ENCODE assay signal across 22 mouse cellular contexts in the genomic region with DNA sequence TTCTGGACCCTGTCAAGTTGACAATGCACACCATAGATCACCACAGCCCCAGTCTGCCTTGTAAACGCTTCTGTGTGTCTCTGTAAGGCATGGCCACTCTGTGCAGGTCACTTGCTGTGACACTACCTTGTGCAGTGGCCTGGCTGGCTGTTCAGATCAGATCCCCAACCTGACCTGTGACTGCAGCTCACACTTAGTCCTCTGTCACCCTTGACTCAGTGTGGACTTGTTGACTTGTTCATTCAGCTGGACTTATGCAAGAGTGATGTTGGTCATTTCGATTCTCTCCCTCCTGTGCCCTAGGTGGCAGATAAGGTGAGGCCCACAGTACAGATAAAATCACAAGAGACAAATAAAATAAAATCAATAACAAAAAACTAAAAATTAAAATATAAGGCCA. TPM values are rescaled to one million over a fixed set of nuclear protein-coding genes. Genes with fewer than 3 reads are reported as not detected.
A peak's percentile ranks its signal among the peaks of the same experiment; 100 is the strongest.
DNase-seq lines count a peak whose midpoint lies in the region; ATAC-seq and TF ChIP-seq lines count a peak whose summit lies in the region.
"Had no signal": no experiment of that assay in that cellular context is flagged by ENCODE, and none has a peak within 500 bp of the region (broad histone marks: within the 10 kb centered on the region; RNA-seq: fewer than 3 reads in every experiment).

No protein-coding gene starts in this region.

- H3K79me2 ChIP-seq in liver, adult 2 months (ENCODE audit: control insufficient read depth, insufficient read depth, low read length) = no peaks in the 10 kb centered on the region

- H3K9ac ChIP-seq in liver, adult 2 months (ENCODE audit: low read depth, low read length) = peak overlapping the region; percentile 25; the same call in 1 of the 2 replicates
- H3K9ac ChIP-seq in liver, embryonic 14.5 days (replicated peaks) = no peak overlapping the region
- no peak overlapping the region for H3K9ac ChIP-seq in liver, embryonic 11.5 days (ENCODE audit: low read depth, low read length)
- no peak overlapping the region for H3K9ac ChIP-seq in liver, postnatal 0 days (replicated peaks)
- H3K9ac ChIP-seq: embryonic facial prominence, embryonic 12.5 days; forebrain, embryonic 13.5 days; forebrain, embryonic 15.5 days had no signal

- TF ChIP-seq CTCF in liver, adult 2 months (IDR thresholded peaks at IDR 0.05; ENCODE audit: low read depth, low read length) = no peak
- no peak for TF ChIP-seq CTCF in liver, embryonic 14.5 days (IDR thresholded peaks at IDR 0.05; ENCODE audit: low read depth)
- TF ChIP-seq CTCF in liver, postnatal 0 days (IDR thresholded peaks at IDR 0.05; ENCODE audit: low read depth) = no peak

- peak; percentile 93 for DNase-seq in liver, adult 2 months (ENCODE audit: extremely low read depth, low read depth, low spot score)
- DNase-seq in liver = no peak
- no peak for DNase-seq in liver, embryonic 14.5 days (ENCODE audit: low read depth in 3 of 3, low spot score in 3 of 3)
- no peak for DNase-seq in liver, embryonic 11.5 days (ENCODE audit: low spot score)
- DNase-seq in liver, postnatal 0 days = no peak
- DNase-seq in heart, embryonic 10.5 days (ENCODE audit: low spot score) = no peak
- DNase-seq: adrenal gland, adult 8-10 months; adrenal gland, postnatal 14 days; adrenal gland, postnatal 36 days; B cell, adult 2 months; cerebellum, adult 11-12 months; cerebellum, adult 2 months; cerebellum, adult 9-10 months; cerebellum, postnatal 25 days had no signal

- H3K4me2 ChIP-seq in liver, embryonic 14.5 days (ENCODE audit: low read depth) = no peak overlapping the region
- H3K4me2 ChIP-seq in liver, embryonic 11.5 days = no peak overlapping the region
- H3K4me2 ChIP-seq in liver, postnatal 0 days (ENCODE audit: low read depth, low read length) = no peak overlapping the region
- H3K4me2 ChIP-seq: embryonic facial prominence, embryonic 12.5 days; forebrain, embryonic 13.5 days; forebrain, embryonic 15.5 days had no signal

- no peak for TF ChIP-seq EP300 in liver, embryonic 14.5 days (IDR thresholded peaks at IDR 0.05; ENCODE audit: low read depth)
- TF ChIP-seq EP300 in liver, postnatal 0 days (IDR thresholded peaks at IDR 0.05; ENCODE audit: low read depth) = peak; percentile 49; the same call in 1 of the 2 replicates

- H3K4me3 ChIP-seq in liver, adult 2 months (ENCODE audit: insufficient read depth, low read depth, low read length) = no peak overlapping the region
- no peak overlapping the region for H3K4me3 ChIP-seq in liver, embryonic 14.5 days (ENCODE audit: insufficient read depth in 1 of 2, low read depth in 2 of 2, low read length in 2 of 2)
- H3K4me3 ChIP-seq in liver, embryonic 11.5 days (ENCODE audit: low read depth, low read length) = no peak overlapping the region
- no peak overlapping the region for H3K4me3 ChIP-seq in liver, postnatal 0 days (ENCODE audit: low read depth, low read length)
- H3K4me3 ChIP-seq in heart, embryonic 10.5 days = no peak overlapping the region
- H3K4me3 ChIP-seq: embryonic facial prominence, embryonic 10.5 days; embryonic facial prominence, embryonic 12.5 days; forebrain, embryonic 13.5 days; forebrain, embryonic 15.5 days had no signal

- H3K9me3 ChIP-seq in liver, embryonic 14.5 days (ENCODE audit: control insufficient read depth, low read length) = no peaks in the 10 kb centered on the region
- no peaks in the 10 kb centered on the region for H3K9me3 ChIP-seq in liver, embryonic 11.5 days (ENCODE audit: control insufficient read depth, low read length)
- no peaks in the 10 kb centered on the region for H3K9me3 ChIP-seq in liver, postnatal 0 days (ENCODE audit: low read length)
- H3K9me3 ChIP-seq in heart, embryonic 10.5 days = no peaks in the 10 kb centered on the region
- H3K9me3 ChIP-seq: embryonic facial prominence, embryonic 10.5 days; embryonic facial prominence, embryonic 12.5 days; forebrain, embryonic 13.5 days; forebrain, embryonic 15.5 days; G1E had no signal

- H3K36me3 ChIP-seq in liver, adult 2 months (ENCODE audit: control insufficient read depth, insufficient read depth, low read length) = no peaks in the 10 kb centered on the region
- H3K36me3 ChIP-seq in liver, embryonic 14.5 days (replicated peaks; ENCODE audit: control insufficient read depth, insufficient read depth, low read depth) = no peaks in the 10 kb centered on the region
- no peaks in the 10 kb centered on the region for H3K36me3 ChIP-seq in liver, embryonic 11.5 days (ENCODE audit: control insufficient read depth, insufficient read depth, low read length)
- no peaks in the 10 kb centered on the region for H3K36me3 ChIP-seq in liver, postnatal 0 days (replicated peaks; ENCODE audit: insufficient read depth, low read length)
- H3K36me3 ChIP-seq in heart, embryonic 10.5 days = no peaks in the 10 kb centered on the region
- H3K36me3 ChIP-seq: embryonic facial prominence, embryonic 10.5 days; embryonic facial prominence, embryonic 12.5 days; forebrain, embryonic 15.5 days; G1E had no signal

- peak; percentile 15; the same call in 1 of the 2 replicates for ATAC-seq in liver, embryonic 14.5 days (ENCODE audit: insufficient read depth)
- no peak for ATAC-seq in liver, embryonic 11.5 days (replicated peaks; ENCODE audit: low FRiP score)
- peak; percentile 94 for ATAC-seq in liver, postnatal 0 days
- ATAC-seq: activated CD4-positive, CD25-positive, alpha-beta regulatory T cell, adult 4 months; CD4-positive, CD25-positive, alpha-beta regulatory T cell, adult 4 months; forebrain, embryonic 13.5 days; forebrain, embryonic 15.5 days; Patski had no signal

- H3K27ac ChIP-seq in liver, adult 2 months (replicated peaks; ENCODE audit: insufficient read depth, low read depth, low read length) = peak overlapping the region; percentile 71
- H3K27ac ChIP-seq in liver, embryonic 14.5 days = no peak overlapping the region
- no peak overlapping the region for H3K27ac ChIP-seq in liver, embryonic 11.5 days (ENCODE audit: low read depth, low read length)
- peak overlapping the region; percentile 70 for H3K27ac ChIP-seq in liver, postnatal 0 days (ENCODE audit: low read depth)
- H3K27ac ChIP-seq in heart, embryonic 10.5 days = no peak overlapping the region
- H3K27ac ChIP-seq: embryonic facial prominence, embryonic 10.5 days; embryonic facial prominence, embryonic 12.5 days; forebrain, embryonic 13.5 days; forebrain, embryonic 15.5 days had no signal

- 13% methylated on average over 2 of the region's 2 CpGs for WGBS in liver, adult 2 months
- WGBS in liver, embryonic 14.5 days (ENCODE audit: insufficient replicate concordance) = 47% methylated on average over 2 of the region's 2 CpGs
- WGBS in liver, embryonic 11.5 days = 68% methylated on average over 2 of the region's 2 CpGs
- WGBS in liver, postnatal 0 days (ENCODE audit: insufficient replicate concordance) = 51% methylated on average over 2 of the region's 2 CpGs
- WGBS in heart, embryonic 10.5 days = 65% methylated on average over 2 of the region's 2 CpGs

- TF ChIP-seq POLR2A in liver, adult 2 months (IDR thresholded peaks at IDR 0.05; ENCODE audit: extremely low read depth, insufficient read depth, low read length) = no peak

- no peaks in the 10 kb centered on the region for H3K27me3 ChIP-seq in liver, adult 2 months (ENCODE audit: control insufficient read depth, insufficient read depth, low read length)
- no peaks in the 10 kb centered on the region for H3K27me3 ChIP-seq in liver, embryonic 14.5 days (ENCODE audit: control insufficient read depth, insufficient read depth, low read length)
- no peaks in the 10 kb centered on the region for H3K27me3 ChIP-seq in liver, embryonic 11.5 days (replicated peaks; ENCODE audit: control insufficient read depth, insufficient read depth, low read length)
- H3K27me3 ChIP-seq in liver, postnatal 0 days (ENCODE audit: insufficient read depth, low read length) = no peaks in the 10 kb centered on the region
- peaks cover 4% of the 10 kb centered on the region; the same call in 1 of the 2 replicates for H3K27me3 ChIP-seq in heart, embryonic 10.5 days (ENCODE audit: insufficient read depth, poor library complexity, severe bottlenecking)
- H3K27me3 ChIP-seq: embryonic facial prominence, embryonic 12.5 days; forebrain, embryonic 15.5 days had no signal

- peaks cover 6% of the 10 kb centered on the region for H3K4me1 ChIP-seq in liver, adult 2 months (ENCODE audit: control insufficient read depth, insufficient read depth, low read length)
- no peaks in the 10 kb centered on the region for H3K4me1 ChIP-seq in liver, embryonic 14.5 days (replicated peaks; ENCODE audit: control insufficient read depth in 2 of 2, insufficient read depth in 2 of 2, low read length in 1 of 2)
- no peaks in the 10 kb centered on the region for H3K4me1 ChIP-seq in liver, embryonic 11.5 days (replicated peaks; ENCODE audit: control insufficient read depth, insufficient read depth, low read length)
- no peaks in the 10 kb centered on the region for H3K4me1 ChIP-seq in liver, postnatal 0 days (ENCODE audit: insufficient read depth)
- H3K4me1 ChIP-seq in heart, embryonic 10.5 days = 0 out of 2 replicates have a peak, but pooled peaks cover 8% of the 10 kb centered on the region
- H3K4me1 ChIP-seq: embryonic facial prominence, embryonic 12.5 days had no signal

RNA-seq across cellular contexts. Expression of gene Snhg11, which starts 34.1 kb away (rescaled TPM):
- total RNA-seq in liver, adult 2 months (2014; rRNA removed) = 0.74 and 0.92 TPM in 2 replicates
- polyA plus RNA-seq in liver, adult 2 months (2012; rRNA removed) = 2.2 and 3.5 TPM in 2 replicates
- 2.0 and 2.4 TPM in 2 replicates for polyA plus RNA-seq in liver, embryonic 14.5 days (2012; rRNA removed)
- polyA plus RNA-seq in liver, embryonic 14.5 days (2014; fragmentation: Nextera tagmentation; extraction: Ambion mirVana) = 0.42 and 0.63 TPM in 2 replicates
- 2.4 and 3.9 TPM in 2 replicates for polyA plus RNA-seq in liver, embryonic 11.5 days (2014; fragmentation: Nextera tagmentation; extraction: Ambion mirVana)
- polyA plus RNA-seq in liver, postnatal 0 days (2015; fragmentation: Nextera tagmentation; extraction: Ambion mirVana) = 0.28 and 0.57 TPM in 2 replicates
- polyA plus RNA-seq in heart, embryonic 10.5 days (2016; fragmentation: Nextera tagmentation; extraction: Ambion mirVana) = 1.7 and 6.7 TPM in 2 replicates
- polyA plus RNA-seq: G1E, Patski had no signal

RNA-seq across cellular contexts. Expression of gene Lbp, which starts 35.0 kb away (rescaled TPM):
- total RNA-seq in liver, adult 2 months (2014; rRNA removed) = 66.8 and 85.7 TPM in 2 replicates
- 164 and 230 TPM in 2 replicates for polyA plus RNA-seq in liver, adult 2 months (2012; rRNA removed)
- polyA plus RNA-seq in liver, embryonic 14.5 days (2012; rRNA removed) = 22.9 and 26.4 TPM in 2 replicates
- polyA plus RNA-seq in liver, embryonic 14.5 days (2014; fragmentation: Nextera tagmentation; extraction: Ambion mirVana) = 31.6 and 33.5 TPM in 2 replicates
- 12.9 and 13.7 TPM in 2 replicates for polyA plus RNA-seq in liver, embryonic 11.5 days (2014; fragmentation: Nextera tagmentation; extraction: Ambion mirVana)
- polyA plus RNA-seq in liver, postnatal 0 days (2015; fragmentation: Nextera tagmentation; extraction: Ambion mirVana) = 167 and 193 TPM in 2 replicates
- 5.4 and 5.5 TPM in 2 replicates for polyA plus RNA-seq in heart, embryonic 10.5 days (2016; fragmentation: Nextera tagmentation; extraction: Ambion mirVana)
- total RNA-seq: G1E had no signal
- polyA plus RNA-seq: G1E had no signal

Comparison
In these comparisons a context has a peak if more than half of its experiments do, and no peak if none do; other contexts are left out.
1. H3K27ac ChIP-seq: peak in liver, adult 2 months (single experiment) and liver, postnatal 0 days (single experiment); none in liver, embryonic 14.5 days (single experiment), liver, embryonic 11.5 days (single experiment) and heart, embryonic 10.5 days (single experiment).